Mouse (Mus musculus) spleen, postnatal 4 days (tissue): ENCODE measurements around the gene Rps9.
"Not testable (repeated sequence)": the region's sequence is repeated elsewhere in the genome, so short reads cannot be mapped to it uniquely, and the experiment has no call there.

ENCODE experiments used
- DNase-seq, 2 experiments: peaks; one replicate each; pipeline ENCODE4 v3.0.0; 2022; ENCODE audit warnings: low spot score in 2 of 2

The Rps9 gene

GRCm38 (mm10) chr7:3694949-3695305, 8.9 kb upstream of the Rps9 start:
- DNase-seq = not testable (repeated sequence)

- DNase-seq = no peak
Measured at GRCm38 (mm10) chr7:3698471-3698870, 5.3 kb upstream of the Rps9 start.

- DNase-seq = no peak
Measured at GRCm38 (mm10) chr7:3703148-3703878, 480 bp upstream of the Rps9 start.

- DNase-seq = no peak
Measured at GRCm38 (mm10) chr7:3704475-3704874, 682 bp downstream of the Rps9 start.

DNA sequence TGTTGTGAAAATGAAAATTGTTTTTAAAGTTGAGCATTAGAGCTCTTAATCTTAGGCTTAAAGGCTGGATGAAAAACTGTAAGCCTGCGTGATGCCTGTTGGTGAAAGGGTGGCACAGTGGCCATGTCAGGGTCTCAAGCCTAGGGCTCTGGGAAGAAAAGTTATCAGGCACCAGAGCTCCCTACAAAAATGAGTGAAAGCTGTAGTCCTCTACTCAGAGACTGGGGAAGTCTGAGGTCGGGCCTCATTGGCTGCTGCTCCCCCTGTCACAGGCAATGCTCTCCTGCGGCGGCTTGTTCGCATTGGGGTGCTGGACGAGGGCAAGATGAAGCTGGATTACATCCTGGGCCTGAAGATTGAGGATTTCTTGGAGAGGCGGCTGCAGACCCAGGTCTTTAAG, 1.7 kb downstream of the Rps9 start:
- DNase-seq = not testable (repeated sequence)

GRCm38 (mm10) chr7:3705911-3706310, 2.1 kb downstream of the Rps9 start:
- no peak for DNase-seq

DNA sequence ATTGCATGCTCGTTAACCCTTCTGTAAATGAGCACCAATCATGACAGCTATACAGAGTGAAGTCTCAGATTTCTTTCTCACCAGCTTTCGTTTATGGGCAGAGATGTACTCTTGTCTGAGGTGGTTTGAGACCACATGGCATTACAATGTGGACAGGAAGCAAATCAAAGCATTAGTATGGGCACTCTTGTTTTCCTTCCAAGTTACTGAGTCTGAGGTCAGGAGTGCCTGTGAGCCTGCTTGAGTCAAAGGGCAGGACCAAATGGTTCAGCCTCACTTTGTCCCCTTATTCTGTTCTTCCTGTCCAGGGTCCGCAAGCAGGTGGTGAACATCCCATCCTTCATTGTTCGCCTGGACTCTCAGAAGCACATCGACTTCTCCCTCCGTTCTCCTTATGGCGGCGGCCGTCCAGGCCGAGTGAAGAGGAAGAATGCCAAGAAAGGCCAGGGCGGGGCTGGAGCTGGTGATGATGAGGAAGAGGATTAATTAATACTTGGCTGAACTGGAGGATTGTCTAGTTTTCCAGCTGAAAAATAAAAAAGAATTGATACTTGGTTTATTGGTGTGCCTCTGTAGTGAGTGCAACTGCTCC, 2.6 kb downstream of the Rps9 start:
- DNase-seq = no peak

GRCm38 (mm10) chr7:3707027-3707426, 3.2 kb downstream of the Rps9 start:
- no peak for DNase-seq

GRCm38 (mm10) chr7:3707568-3708413, 4.0 kb downstream of the Rps9 start:
- DNase-seq = no peak

GRCm38 (mm10) chr7:3708447-3708980, 4.7 kb downstream of the Rps9 start:
- not testable (repeated sequence) for DNase-seq

DNA sequence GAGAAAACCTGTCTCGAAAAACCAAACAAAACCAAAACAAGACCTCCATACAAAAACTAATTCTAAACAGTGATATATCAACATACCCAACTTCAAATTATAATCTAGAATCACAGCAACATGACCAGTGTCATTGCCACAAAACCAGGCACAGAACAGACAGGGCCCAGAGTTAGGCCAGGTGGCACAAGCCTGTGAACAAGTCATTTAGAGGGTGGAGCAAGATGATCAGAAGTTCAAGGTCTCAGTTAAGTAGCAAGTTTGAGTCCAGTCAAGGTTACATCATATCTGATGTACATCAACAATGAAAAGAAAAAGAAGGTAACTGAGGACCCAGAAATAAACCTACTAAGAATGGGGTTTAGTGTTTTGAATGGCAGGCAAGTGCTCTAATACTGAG, 5.2 kb downstream of the Rps9 start:
- DNase-seq = no peak

DNA sequence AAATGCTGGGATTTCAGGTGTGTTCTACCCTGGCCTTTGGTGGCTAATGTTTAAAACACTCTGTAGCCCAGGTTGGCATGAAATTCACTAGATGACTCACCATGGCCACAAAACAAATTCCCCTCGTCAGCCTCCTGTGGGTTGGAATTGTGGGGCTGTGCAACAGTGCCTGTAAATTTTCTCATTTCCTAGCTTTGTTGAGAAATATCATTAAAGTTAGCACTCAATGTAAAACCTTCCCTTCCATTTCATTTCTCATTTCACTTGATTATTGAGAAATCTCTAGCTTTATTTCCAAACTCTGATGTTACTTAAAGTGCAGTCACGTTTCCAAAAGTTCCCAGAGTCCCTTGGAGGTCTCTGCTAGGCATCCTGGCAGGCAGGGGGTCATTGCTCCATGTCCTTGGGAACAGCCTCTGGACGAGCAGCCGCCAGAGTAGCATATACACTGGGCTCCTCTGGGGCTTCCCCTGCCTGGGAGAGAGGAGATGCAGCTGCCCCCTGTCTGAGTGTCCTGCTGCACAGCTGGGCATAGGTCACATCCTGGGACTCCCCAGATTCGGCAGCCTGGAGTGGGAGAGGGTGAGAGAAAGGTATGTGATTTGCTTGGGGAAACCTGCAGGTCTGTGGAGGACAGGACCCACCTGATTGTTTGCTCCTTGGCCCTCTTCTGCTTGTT, 8.6 kb downstream of the Rps9 start:
- DNase-seq = peak in 1 of 2 experiments; percentile 12

DNA sequence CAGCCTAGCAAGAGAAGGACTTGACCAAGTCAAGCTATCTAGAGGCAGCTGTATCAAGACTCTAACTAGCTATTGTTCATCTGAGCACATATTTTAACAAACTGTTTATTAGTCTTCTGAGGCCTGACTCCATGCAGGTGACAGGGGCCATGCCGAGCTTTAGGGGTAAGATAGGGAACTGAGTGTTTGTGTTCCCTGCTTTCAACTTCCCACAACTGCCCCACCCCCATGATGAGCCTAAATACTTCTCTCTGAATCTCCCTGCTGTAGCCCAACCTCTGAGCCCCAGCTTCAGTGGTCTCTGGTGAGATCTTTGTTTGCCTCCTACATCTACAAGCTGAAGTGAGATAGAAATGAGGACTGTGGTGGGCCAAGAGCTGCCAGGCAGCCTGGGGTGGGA, 11.5 kb downstream of the Rps9 start:
- DNase-seq = no peak

- DNase-seq = not testable (repeated sequence)
Measured at GRCm38 (mm10) chr7:3720268-3720667, 16.5 kb downstream of the Rps9 start, which contains the start of gene Pirb. Pirb (minus strand) TSS chr7:3720391.

DNA sequence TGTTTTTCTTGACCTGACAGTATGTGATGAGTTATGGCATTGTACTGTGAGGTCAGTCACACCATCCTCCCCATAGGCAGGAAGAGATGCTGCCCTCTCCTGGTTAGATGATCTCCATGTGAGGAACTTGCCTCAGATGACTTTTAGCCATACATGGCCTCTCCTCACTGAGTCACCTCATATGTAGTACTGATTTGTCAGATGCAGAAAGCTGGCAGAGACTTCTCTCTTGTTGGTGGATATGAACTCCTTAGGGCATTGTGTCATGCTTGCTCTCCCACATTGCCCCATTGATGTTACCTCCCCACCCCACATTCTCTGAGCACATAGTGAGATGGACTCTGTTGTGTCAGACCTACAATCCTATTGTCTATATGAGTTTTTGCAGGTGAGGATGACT, 21.7 kb downstream of the Rps9 start:
- not testable (repeated sequence) for DNase-seq

DNA sequence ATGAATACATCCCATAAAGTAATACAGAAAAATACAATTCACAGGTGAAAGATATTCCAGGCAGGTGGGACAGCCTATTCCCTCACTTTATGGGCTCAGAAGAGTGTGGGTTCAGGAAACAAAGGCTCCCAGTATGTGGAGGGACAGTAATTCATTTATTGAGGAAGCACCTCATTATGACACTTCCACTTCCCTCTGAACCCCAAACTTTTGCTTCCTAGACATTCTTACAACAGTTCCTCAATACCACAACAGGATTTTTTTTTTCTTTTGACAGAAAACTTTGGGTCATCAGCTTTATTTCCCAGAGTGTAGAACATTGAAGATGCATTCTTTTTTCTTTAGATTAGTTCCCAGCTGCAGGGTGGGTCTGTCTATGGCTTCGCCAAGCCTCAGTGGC, 28.9 kb downstream of the Rps9 start:
- not testable (repeated sequence) for DNase-seq
